Mouse (Mus musculus) adrenal gland, postnatal 10 days (tissue): ENCODE data around the gene B4galt5. TPM values are rescaled to one million over a fixed set of nuclear protein-coding genes. Genes with fewer than 3 reads are reported as not detected.

Experiments
- DNase-seq: peaks from one replicate; pipeline ENCODE4 v3.0.0; 2021; ENCODE audit warnings: mixed read lengths
- total RNA-seq, 2 experiments: library from RNA; stranded (reverse); gene quantifications; 2 replicates each; pipeline ENCODE4 v1.2.3; 2021

Gene B4galt5
- total RNA-seq, 2 experiments from 2014 or later, result 55.5 to 76.9 TPM

DNA sequence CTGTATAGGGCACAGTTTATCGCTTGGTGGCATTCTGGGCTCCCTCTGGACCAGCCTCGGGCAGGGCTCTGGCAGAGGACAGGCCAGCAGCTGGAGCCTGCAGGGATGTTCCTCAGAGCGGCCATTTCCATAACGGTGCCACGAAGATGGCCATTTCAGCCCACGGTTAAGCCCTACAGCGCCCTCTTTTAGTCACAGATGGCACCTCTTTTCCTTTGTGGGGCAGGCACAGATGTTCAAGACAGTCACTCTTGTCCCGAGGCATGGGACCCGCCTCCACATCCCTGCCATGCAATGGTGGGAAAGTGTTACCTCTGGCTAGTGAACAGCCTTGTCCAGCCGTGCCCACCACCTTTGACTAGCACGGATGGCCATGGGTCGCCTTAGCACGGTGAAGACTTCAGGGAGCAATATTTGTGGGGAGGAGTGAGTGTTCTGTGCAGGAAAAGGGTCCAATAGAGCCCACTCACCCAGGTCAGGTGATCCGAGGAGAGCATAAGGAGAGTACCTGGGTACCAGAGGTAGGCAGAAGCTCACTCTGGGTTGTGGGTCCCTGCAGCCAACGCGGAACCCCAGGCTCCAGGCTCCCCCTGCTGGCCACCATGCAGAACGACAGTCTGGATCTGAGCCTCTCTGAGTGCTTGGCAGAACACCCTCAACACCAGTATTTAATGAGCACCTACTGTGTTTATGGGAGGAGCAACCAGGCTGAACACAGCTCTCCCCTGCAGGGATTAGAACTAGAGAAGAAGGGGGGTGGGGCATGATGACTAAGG lies 70.0 kb downstream of the B4galt5 start:
- peak; percentile 86 for DNase-seq

- peak; percentile 15 for DNase-seq
Observed at GRCm38 (mm10) chr2:167278011-167278410, 71.0 kb downstream of the B4galt5 start.

- DNase-seq, result peak; percentile 0
Observed at GRCm38 (mm10) chr2:167277026-167277425, 72.0 kb downstream of the B4galt5 start.

- peak; percentile 1 for DNase-seq
Observed at GRCm38 (mm10) chr2:167275856-167276255, 73.1 kb downstream of the B4galt5 start.

GRCm38 (mm10) chr2:167274713-167275465 lies 74.1 kb downstream of the B4galt5 start:
- peak; percentile 2 for DNase-seq

GRCm38 (mm10) chr2:167273206-167273740 lies 75.7 kb downstream of the B4galt5 start:
- DNase-seq, result peak; percentile 4

GRCm38 (mm10) chr2:167272706-167273105 lies 76.3 kb downstream of the B4galt5 start:
- peak; percentile 1 for DNase-seq

DNA sequence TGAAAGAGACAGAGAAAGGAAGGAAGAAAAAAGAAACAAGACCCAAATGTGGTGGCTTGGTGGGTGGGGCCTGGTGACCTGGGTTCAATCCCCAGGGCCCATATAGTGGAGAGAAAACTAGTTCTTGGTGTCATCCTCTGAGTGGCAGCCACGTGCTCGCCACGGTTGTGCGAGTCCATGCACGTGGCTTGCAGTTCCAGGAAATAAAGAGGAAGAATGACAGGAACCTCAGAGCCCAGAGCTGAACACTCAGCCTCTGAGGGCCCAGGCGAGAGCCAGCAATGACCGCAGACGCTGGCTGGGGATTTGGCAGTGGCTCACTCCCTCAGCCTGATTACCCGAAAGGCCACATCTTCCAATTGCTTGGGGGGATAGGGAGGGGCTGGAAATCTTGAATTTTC lies 77.9 kb downstream of the B4galt5 start:
- DNase-seq, result peak; percentile 3

DNA sequence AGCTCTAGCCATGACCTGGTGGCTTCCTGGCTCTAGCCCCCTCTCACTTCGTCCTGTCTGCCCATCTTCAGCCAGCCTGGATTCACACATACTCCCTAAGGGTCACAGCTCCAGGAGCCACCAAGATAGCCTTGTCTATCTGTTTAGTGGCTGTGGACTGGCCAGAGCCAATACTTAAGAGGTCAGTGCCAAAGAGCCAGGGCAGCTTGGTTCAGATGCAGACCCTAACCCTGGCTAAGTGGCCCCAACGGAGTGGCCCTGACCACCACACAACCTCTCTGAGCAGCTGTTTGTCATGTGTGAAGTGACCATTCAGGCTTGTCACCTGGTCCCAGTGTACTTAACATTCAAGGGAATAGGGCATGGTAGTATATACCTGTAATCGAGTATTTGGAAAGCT lies 78.5 kb downstream of the B4galt5 start:
- DNase-seq, result no peak

- DNase-seq, result peak; percentile 3
Observed at GRCm38 (mm10) chr2:167268721-167269120, 80.3 kb downstream of the B4galt5 start.

- DNase-seq, result peak; percentile 0
Observed at GRCm38 (mm10) chr2:167268411-167268690, 80.6 kb downstream of the B4galt5 start.

DNA sequence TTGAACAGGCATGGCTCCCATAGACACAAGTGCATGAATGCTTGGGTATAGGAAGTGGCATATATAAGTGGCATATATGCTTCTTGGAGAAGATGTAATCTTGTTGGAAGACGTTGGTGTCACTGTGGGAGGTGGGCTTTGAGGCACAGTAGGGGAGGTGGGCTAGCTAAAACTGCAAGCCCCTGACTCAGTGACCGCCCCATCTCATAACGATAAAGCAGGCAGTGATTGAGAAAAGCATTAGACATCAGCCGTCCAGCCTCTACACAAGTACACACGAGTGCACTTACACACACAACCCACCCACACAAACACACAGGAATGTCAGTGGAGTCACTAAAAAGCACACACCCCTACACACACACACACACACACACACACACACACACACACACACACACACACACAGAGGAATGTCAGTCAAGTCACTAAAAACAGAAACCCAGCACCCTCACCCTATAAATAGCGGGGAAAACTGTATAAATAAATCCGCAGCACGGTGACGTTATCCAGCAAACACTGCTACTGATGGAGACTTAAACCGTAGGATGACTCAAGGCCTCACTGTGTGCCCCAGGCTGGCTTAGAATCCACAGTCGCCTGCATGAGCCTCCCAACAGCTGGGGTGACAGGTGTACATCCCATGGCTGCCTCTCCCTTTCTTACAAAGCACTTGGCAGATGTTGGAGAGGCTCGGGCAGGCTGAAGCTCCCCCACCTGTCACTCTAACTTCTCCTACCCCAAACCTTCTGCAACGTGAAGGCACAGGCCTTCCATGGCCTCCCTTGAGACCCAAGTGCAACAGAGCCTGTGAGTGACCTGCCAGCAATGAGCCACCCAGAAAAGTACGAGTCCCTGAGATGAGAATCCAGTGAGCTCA lies 81.2 kb downstream of the B4galt5 start:
- peak; percentile 0 for DNase-seq

- DNase-seq, result peak; percentile 0
Observed at GRCm38 (mm10) chr2:167266231-167266630, 82.8 kb downstream of the B4galt5 start.

GRCm38 (mm10) chr2:167265806-167266205 lies 83.2 kb downstream of the B4galt5 start:
- peak; percentile 5 for DNase-seq

DNA sequence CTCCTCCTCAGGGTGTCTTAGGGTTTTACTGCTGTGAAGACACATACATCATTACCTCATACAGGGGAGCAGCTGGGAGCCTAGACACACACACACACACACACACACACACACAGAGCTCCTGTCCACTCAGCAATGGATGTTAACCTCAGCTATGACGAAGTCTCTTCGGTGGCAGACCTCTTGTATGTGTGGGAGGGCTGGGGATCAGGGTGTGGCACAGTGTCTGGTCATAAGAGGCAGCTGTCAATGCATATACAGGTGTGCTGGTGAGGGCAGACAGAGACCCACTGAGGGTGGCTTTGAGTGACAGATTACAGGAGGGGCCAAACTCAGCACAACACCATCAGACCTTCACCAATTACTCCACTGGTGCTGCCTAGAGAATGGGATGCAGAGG lies 84.0 kb downstream of the B4galt5 start:
- DNase-seq, result peak; percentile 1

- DNase-seq, result no peak
Observed at GRCm38 (mm10) chr2:167263931-167264330, 85.1 kb downstream of the B4galt5 start.

DNA sequence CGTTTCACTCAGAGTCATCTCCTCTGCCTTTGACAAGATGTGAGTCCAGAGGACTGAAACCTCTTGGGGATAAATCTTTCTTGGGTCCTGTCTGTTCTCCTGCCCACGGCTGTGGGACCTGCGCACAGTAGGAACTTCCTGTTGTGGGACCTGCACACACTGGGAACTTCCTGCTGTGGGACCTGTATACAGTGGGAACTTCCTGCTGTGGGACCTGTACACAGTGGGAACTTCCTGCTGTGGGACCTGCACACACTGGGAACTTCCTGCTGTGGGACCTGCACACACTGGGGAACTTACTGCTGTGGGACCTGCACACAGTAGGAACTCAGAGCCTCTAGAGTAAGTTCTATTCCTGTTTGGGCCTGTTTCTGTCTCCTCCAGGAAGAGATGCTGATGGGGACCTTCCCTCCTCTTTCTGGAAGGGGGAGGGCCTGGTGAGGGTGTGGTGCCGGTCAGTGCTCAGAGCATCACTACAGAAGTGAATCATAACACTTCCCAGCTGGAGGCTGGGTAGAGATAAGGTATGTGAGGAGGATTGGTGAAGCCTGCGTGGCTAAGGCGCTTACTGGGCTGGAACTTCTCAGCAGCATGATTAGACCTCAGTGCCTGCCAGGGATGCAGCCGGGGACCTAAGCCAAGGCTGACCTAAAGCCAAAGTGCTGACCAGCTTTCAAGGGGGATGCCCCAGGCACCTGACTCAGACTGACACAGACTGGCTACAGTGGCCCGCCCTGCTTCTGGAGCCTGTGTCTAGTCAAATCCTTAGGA lies 85.8 kb downstream of the B4galt5 start:
- DNase-seq, result no peak

DNA sequence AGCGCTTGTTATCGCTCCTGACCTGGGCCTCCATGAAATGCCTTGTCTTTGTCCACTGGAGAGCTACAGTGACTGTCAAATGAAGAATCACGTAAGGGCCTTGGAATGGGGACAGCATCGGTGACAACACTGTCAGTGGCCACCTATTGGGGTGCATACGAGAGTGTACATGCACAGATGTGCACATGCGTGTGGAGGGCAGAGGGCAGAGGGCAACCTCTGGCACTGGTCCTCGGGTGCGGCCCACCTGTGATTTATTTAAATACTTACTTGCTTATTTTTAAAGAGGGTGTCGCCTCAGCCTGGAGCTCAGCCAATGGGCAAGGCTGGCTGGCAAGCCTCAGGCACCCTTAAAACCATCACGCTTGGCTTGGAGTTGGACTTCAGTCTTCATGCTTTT lies 86.5 kb downstream of the B4galt5 start:
- no peak for DNase-seq

- no peak for DNase-seq
Observed at GRCm38 (mm10) chr2:167261106-167261505, 87.9 kb downstream of the B4galt5 start.

DNA sequence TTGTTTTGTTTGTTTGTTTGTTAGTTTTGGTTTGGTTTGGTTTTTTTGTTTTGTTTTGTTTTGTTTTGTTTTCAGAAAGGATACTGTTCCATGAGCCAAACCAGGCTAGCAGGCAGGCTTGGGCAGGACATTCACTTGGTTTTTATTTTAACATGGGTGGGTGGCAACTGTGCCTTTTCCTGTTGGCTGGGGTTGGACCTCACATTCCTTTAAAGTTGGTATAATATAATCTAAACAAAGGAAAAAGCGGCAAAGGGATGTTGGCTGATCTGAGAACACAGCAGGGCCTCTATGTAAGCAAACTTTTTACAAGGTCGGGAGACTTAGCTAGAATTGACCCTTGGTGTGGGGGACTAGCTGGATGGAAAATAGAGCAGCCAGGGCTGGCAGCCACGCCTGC lies 91.2 kb downstream of the B4galt5 start:
- no peak for DNase-seq

DNA sequence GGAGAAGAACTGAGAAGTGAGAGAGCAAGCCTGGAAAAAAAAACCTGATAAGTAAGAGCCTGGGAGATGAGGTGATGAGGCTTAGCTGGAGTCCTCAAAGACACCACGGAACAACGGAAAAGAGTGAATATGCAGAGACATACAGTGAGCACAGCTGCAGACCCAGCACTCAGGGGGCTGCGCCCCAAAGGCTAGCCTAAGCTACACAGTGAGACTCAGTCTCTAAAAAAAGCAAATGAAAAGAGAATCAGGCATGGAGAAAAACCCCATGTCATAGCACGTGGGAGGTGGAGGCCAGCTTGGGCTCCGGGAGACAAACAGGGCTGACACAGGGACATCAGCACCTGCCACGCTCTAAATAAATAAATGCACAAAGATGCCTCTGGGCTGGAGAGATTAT lies 94.2 kb downstream of the B4galt5 start:
- DNase-seq, result no peak

DNA sequence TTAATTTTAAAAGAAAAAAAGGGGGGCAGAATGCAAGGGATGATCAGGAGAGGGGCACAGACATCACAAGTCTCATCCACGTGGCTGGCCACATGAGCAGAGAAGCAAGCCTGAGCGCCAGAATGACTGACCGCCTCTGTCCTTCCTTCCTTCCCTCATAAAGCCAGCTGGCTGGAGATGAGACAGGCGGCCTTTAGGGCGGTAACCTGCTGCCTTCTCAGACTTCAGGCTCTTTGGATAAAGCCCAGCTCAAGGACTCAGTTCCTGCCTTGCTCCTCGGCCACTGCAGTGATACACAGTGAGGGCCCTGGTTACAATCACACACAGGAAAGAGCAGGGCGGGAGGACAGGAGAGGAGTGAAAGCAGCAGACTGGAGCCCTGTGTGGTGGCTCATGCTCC lies 94.8 kb downstream of the B4galt5 start:
- DNase-seq, result peak; percentile 81
